Mouse (Mus musculus) layer of hippocampus, adult 2 months (tissue): ENCODE measurements around the gene Pinlyp. TPM values are rescaled to one million over a fixed set of nuclear protein-coding genes. Genes with fewer than 3 reads are reported as not detected.
"Not testable (repeated sequence)": the region's sequence is repeated elsewhere in the genome, so short reads cannot be mapped to it uniquely, and the experiment has no call there.

Experiments used
- DNase-seq, 2 experiments: peaks; one replicate each; pipeline ENCODE4 v3.0.0; 2022; ENCODE audit warnings: low spot score in 2 of 2
- H3K27ac ChIP-seq: fragments of 200-600 bp; 2 replicates; pipeline ENCODE4 v1.8.1; 2022
- H3K4me3 ChIP-seq: fragments of 200-600 bp; 2 replicates; pipeline ENCODE4 v1.8.1; 2022; ENCODE audit warnings: mild to moderate bottlenecking
- CTCF ChIP-seq: fragments of 200-600 bp; conservative IDR thresholded peaks from 2 replicates; pipeline ENCODE4 v1.8.1; 2022; ENCODE audit warnings: antibody characterized with exemption, mild to moderate bottlenecking, moderate library complexity
- total RNA-seq, 2 experiments: library from RNA; stranded (reverse); gene quantifications; 2 replicates each; pipeline ENCODE4 v1.2.3; 2021

The Pinlyp gene
- total RNA-seq, 2 experiments from 2014 or later: not detected

- Histone ChIP-seq H3K27ac (peak overlapping the region; percentile 98), H3K4me3 (peak overlapping the region; percentile 92)
- no peak for TF ChIP-seq CTCF
- no peak for DNase-seq
Measured at GRCm38 (mm10) chr7:24529580-24529979, 16.3 kb downstream of the Pinlyp start.

- no peak overlapping the region for H3K4me3 ChIP-seq
- no peak overlapping the region for H3K27ac ChIP-seq
- no peak for TF ChIP-seq CTCF
- no peak for DNase-seq
Measured at GRCm38 (mm10) chr7:24528861-24529260, 17.1 kb downstream of the Pinlyp start.

GRCm38 (mm10) chr7:24525686-24526420, 20.1 kb downstream of the Pinlyp start:
- H3K4me3 ChIP-seq: no peak overlapping the region; the same call in 1 of the 2 replicates
- DNase-seq: peak in 1 of 2 experiments; percentile 47
- TF ChIP-seq CTCF: no peak
- H3K27ac ChIP-seq: peak overlapping the region; percentile 62

- no peak overlapping the region for H3K4me3 ChIP-seq
- no peak overlapping the region for H3K27ac ChIP-seq
- no peak for DNase-seq
- peak; percentile 31; the same call in 1 of the 2 replicates for TF ChIP-seq CTCF
Measured at GRCm38 (mm10) chr7:24524978-24525377, 20.9 kb downstream of the Pinlyp start.

- Histone ChIP-seq H3K27ac (no peak overlapping the region), H3K4me3 (no peak overlapping the region)
- TF ChIP-seq CTCF: no peak
- DNase-seq: no peak
Measured at GRCm38 (mm10) chr7:24523723-24524122, 22.2 kb downstream of the Pinlyp start.

GRCm38 (mm10) chr7:24522805-24523204, 23.1 kb downstream of the Pinlyp start:
- Histone ChIP-seq H3K4me3 (no peak overlapping the region), H3K27ac (no peak overlapping the region)
- TF ChIP-seq CTCF: no peak
- no peak for DNase-seq

- H3K27ac ChIP-seq, DNase-seq, H3K4me3 ChIP-seq: not testable (repeated sequence)
Measured at GRCm38 (mm10) chr7:24520054-24520453, 25.9 kb downstream of the Pinlyp start.

GRCm38 (mm10) chr7:24519130-24519529, 26.8 kb downstream of the Pinlyp start:
- H3K4me3 ChIP-seq: no peak overlapping the region
- H3K27ac ChIP-seq: no peak overlapping the region
- no peak for DNase-seq
- TF ChIP-seq CTCF: no peak

- peak overlapping the region; percentile 80 for H3K27ac ChIP-seq
- no peak for TF ChIP-seq CTCF
- H3K4me3 ChIP-seq: no peak overlapping the region
- DNase-seq: peak in 1 of 2 experiments; percentile 70
Measured at GRCm38 (mm10) chr7:24517654-24518053, 28.3 kb downstream of the Pinlyp start.

- no peak overlapping the region for H3K4me3 ChIP-seq
- no peak for DNase-seq
- TF ChIP-seq CTCF: no peak
- H3K27ac ChIP-seq: peak overlapping the region; percentile 28; the same call in 1 of the 2 replicates
Measured at GRCm38 (mm10) chr7:24517077-24517476, 28.8 kb downstream of the Pinlyp start.

- peak; percentile 65 for TF ChIP-seq CTCF
- H3K4me3 ChIP-seq, H3K27ac ChIP-seq: not testable (repeated sequence)
- DNase-seq: peak in 1 of 2 experiments; percentile 61
Measured at GRCm38 (mm10) chr7:24516319-24516718, 29.6 kb downstream of the Pinlyp start.

- no peak for DNase-seq
- no peak within 1 kb of the TSS for H3K27ac ChIP-seq
- TF ChIP-seq CTCF: no peak
- H3K4me3 ChIP-seq: no peak within 1 kb of the TSS
Measured at GRCm38 (mm10) chr7:24512355-24512754, 33.6 kb downstream of the Pinlyp start, which contains the start of gene AC161166.1. TSS of gene AC161166.1 (minus strand) at chr7:24512455.

- H3K4me3 ChIP-seq: peak overlapping the region; percentile 94
- no peak for DNase-seq
- no peak for TF ChIP-seq CTCF
- H3K27ac ChIP-seq: peak overlapping the region; percentile 100
Measured at GRCm38 (mm10) chr7:24507726-24508114, 38.2 kb downstream of the Pinlyp start.
